Mouse (Mus musculus) forebrain, embryonic 11.5 days (tissue): Measurements from ENCODE around the gene March9. TPM values are rescaled to one million over a fixed set of nuclear protein-coding genes. Genes with fewer than 3 reads are reported as not detected.

ENCODE experiments used
- ATAC-seq: fragments of 200-750 bp; cut with Nextera tagmentation; replicated peaks from 2 replicates; pipeline ENCODE4 v1.8.0; 2017; ENCODE audit warnings: moderate TSS enrichment; ENCODE audit not compliant: low FRiP score
- DNase-seq: peaks from one replicate; pipeline ENCODE4 v3.0.0-alpha.2; 2017; ENCODE audit warnings: low spot score
- H3K27ac ChIP-seq: fragments of 300-500 bp; sonication (generic); 2 replicates; pipeline ENCODE4 v1.5.1; 2014; ENCODE audit warnings: low read depth, low read length
- H3K27me3 ChIP-seq: fragments of 300-500 bp; sonication (generic); 2 replicates; pipeline ENCODE4 v1.6.1; 2014; ENCODE audit warnings: mild to moderate bottlenecking, low read length, mixed read lengths; ENCODE audit not compliant: control insufficient read depth, insufficient read depth
- H3K36me3 ChIP-seq: fragments of 300-500 bp; sonication (generic); 2 replicates; pipeline ENCODE4 v1.6.1; 2014; ENCODE audit warnings: mild to moderate bottlenecking, low read length, moderate library complexity, mixed read lengths; ENCODE audit not compliant: control insufficient read depth, insufficient read depth
- H3K4me1 ChIP-seq: fragments of 300-500 bp; sonication (generic); replicated peaks from 2 replicates; pipeline ENCODE4 v1.6.1; 2014; ENCODE audit warnings: low read length, mixed read lengths; ENCODE audit not compliant: control insufficient read depth, insufficient read depth
- H3K4me2 ChIP-seq: fragments of 300-500 bp; sonication (generic); 2 replicates; pipeline ENCODE4 v1.6.1; 2014; ENCODE audit warnings: low read depth, mild to moderate bottlenecking, low read length, moderate library complexity, mixed read lengths; ENCODE audit not compliant: severe bottlenecking
- H3K4me3 ChIP-seq: fragments of 300-500 bp; sonication (generic); 2 replicates; pipeline ENCODE4 v1.5.1; 2014; ENCODE audit warnings: low read depth, low read length
- H3K9ac ChIP-seq: fragments of 300-500 bp; sonication (generic); 2 replicates; pipeline ENCODE4 v1.6.1; 2014; ENCODE audit warnings: low read length
- H3K9me3 ChIP-seq: fragments of 300-500 bp; sonication (generic); 2 replicates; pipeline ENCODE4 v1.6.1; 2016; ENCODE audit warnings: low read length, mixed read lengths; ENCODE audit not compliant: control insufficient read depth
- WGBS: fragments of 180-500 bp; shearing (Covaris S2); extraction: QIAGEN DNeasy Blood & Tissue Kit; methylation state at CpG from one replicate; pipeline ENCODE4 v1.1.7; 2014; 5-methylcytosine and 5-hydroxymethylcytosine counted together
- polyA plus RNA-seq: library from polyadenylated mRNA; unstranded; fragments of >200 nt; fragmentation: Nextera tagmentation; extraction: Ambion mirVana; gene quantifications from 2 replicates; pipeline ENCODE4 v1.2.1, GENCODE M21; 2014

Gene March9
- polyA plus RNA-seq, 1 experiment from 2014 or later: 2.7 TPM

GRCm38 (mm10) chr10:127069281-127070189 lies 9.6 kb upstream of the March9 start:
- Histone ChIP-seq H3K36me3 (peaks cover 31% of the 10 kb centered on the region), H3K4me2 (peak overlapping the region; percentile 81), H3K9me3 (no peaks in the 10 kb centered on the region), H3K4me1 (peaks cover 13% of the 10 kb centered on the region; the same call in 1 of the 2 replicates), H3K27me3 (no peaks in the 10 kb centered on the region), H3K4me3 (peak overlapping the region; percentile 59), H3K27ac (peak overlapping the region; percentile 79), H3K9ac (peak overlapping the region; percentile 56)
- DNase-seq (peak; percentile 63), ATAC-seq (peak; percentile 78)
- 9% methylated on average over 30 of the region's 30 CpGs for WGBS

GRCm38 (mm10) chr10:127068360-127069038 lies 8.5 kb upstream of the March9 start:
- H3K27ac ChIP-seq: peak overlapping the region; percentile 79
- WGBS: 88% methylated on average over 9 of the region's 9 CpGs

GRCm38 (mm10) chr10:127066519-127067018 lies 6.6 kb upstream of the March9 start:
- H3K4me1 ChIP-seq: peaks cover 13% of the 10 kb centered on the region; the same call in 1 of the 2 replicates
- no peak overlapping the region for H3K4me3 ChIP-seq
- no peaks in the 10 kb centered on the region for H3K9me3 ChIP-seq
- H3K4me2 ChIP-seq: no peak overlapping the region
- no peak overlapping the region for H3K27ac ChIP-seq
- no peaks in the 10 kb centered on the region for H3K27me3 ChIP-seq
- H3K36me3 ChIP-seq: peaks cover 31% of the 10 kb centered on the region
- H3K9ac ChIP-seq: no peak overlapping the region
- DNase-seq: no peak
- no peak for ATAC-seq
- 88% methylated on average over 14 of the region's 14 CpGs for WGBS

More at GRCm38 (mm10) chr10:127068360-127069038, 8.5 kb upstream of the March9 start:
- peaks cover 31% of the 10 kb centered on the region for H3K36me3 ChIP-seq
- DNase-seq (peak; percentile 49), ATAC-seq (no peak)
- peak overlapping the region; percentile 59 for H3K4me3 ChIP-seq
- H3K4me2 ChIP-seq: peak overlapping the region; percentile 81
- H3K9ac ChIP-seq: peak overlapping the region; percentile 56
- no peaks in the 10 kb centered on the region for H3K9me3 ChIP-seq
- no peaks in the 10 kb centered on the region for H3K27me3 ChIP-seq
- peaks cover 13% of the 10 kb centered on the region; the same call in 1 of the 2 replicates for H3K4me1 ChIP-seq

GRCm38 (mm10) chr10:127065981-127066380 lies 6.0 kb upstream of the March9 start:
- DNase-seq: no peak
- peaks cover 17% of the 10 kb centered on the region; the same call in 1 of the 2 replicates for H3K4me1 ChIP-seq
- peaks cover 31% of the 10 kb centered on the region for H3K36me3 ChIP-seq
- H3K9ac ChIP-seq: no peak overlapping the region
- no peak overlapping the region for H3K27ac ChIP-seq
- no peak overlapping the region for H3K4me2 ChIP-seq
- H3K27me3 ChIP-seq: no peaks in the 10 kb centered on the region
- 91% methylated on average over 9 of the region's 9 CpGs for WGBS
- H3K9me3 ChIP-seq: no peaks in the 10 kb centered on the region
- ATAC-seq: no peak
- H3K4me3 ChIP-seq: no peak overlapping the region

- H3K4me1 ChIP-seq: peaks cover 15% of the 10 kb centered on the region; the same call in 1 of the 2 replicates
Measured at GRCm38 (mm10) chr10:127063913-127064870, 4.2 kb upstream of the March9 start.

GRCm38 (mm10) chr10:127063239-127063872 lies 3.4 kb upstream of the March9 start, which contains the start of gene Cdk4:
Gene Cdk4 (plus strand): TSS chr10:127063534.
- peak within 1 kb of the TSS; percentile 99 for H3K9ac ChIP-seq
- H3K27me3 ChIP-seq: no peaks in the 10 kb centered on the region
- peak; percentile 100 for DNase-seq
- H3K9me3 ChIP-seq: no peaks in the 10 kb centered on the region
- H3K4me2 ChIP-seq: peak within 1 kb of the TSS; percentile 86
- H3K27ac ChIP-seq: peak within 1 kb of the TSS; percentile 84
- H3K4me3 ChIP-seq: peak within 1 kb of the TSS; percentile 88
- peak; percentile 92 for ATAC-seq
- WGBS: 0% methylated on average over 46 of the region's 46 CpGs
- peaks cover 31% of the 10 kb centered on the region for H3K36me3 ChIP-seq
- peaks cover 8% of the 10 kb centered on the region; the same call in 1 of the 2 replicates for H3K4me1 ChIP-seq

More at GRCm38 (mm10) chr10:127063913-127064870, 4.2 kb upstream of the March9 start:
- Histone ChIP-seq H3K9me3 (no peaks in the 10 kb centered on the region), H3K4me3 (peak overlapping the region; percentile 88), H3K27ac (peak overlapping the region; percentile 84), H3K27me3 (no peaks in the 10 kb centered on the region), H3K4me2 (peak overlapping the region; percentile 86), H3K9ac (peak overlapping the region; percentile 99), H3K36me3 (peaks cover 31% of the 10 kb centered on the region)
- DNase-seq (peak; percentile 75), ATAC-seq (0 out of 2 replicates have a peak, but pooled peaks have one; percentile 1)
- 14% methylated on average over 37 of the region's 37 CpGs for WGBS

- Histone ChIP-seq H3K9me3 (no peaks in the 10 kb centered on the region), H3K4me3 (no peak overlapping the region), H3K36me3 (peaks cover 26% of the 10 kb centered on the region), H3K27me3 (no peaks in the 10 kb centered on the region), H3K27ac (no peak overlapping the region), H3K4me1 (peaks cover 6% of the 10 kb centered on the region; the same call in 1 of the 2 replicates), H3K9ac (no peak overlapping the region), H3K4me2 (no peak overlapping the region)
- no peak for ATAC-seq
- WGBS: 83% methylated on average over 5 of the region's 5 CpGs
- DNase-seq: no peak
Measured at GRCm38 (mm10) chr10:127062503-127062902, 2.5 kb upstream of the March9 start.
